Mouse (Mus musculus) liver, embryonic 14.5 days (tissue): ENCODE results near the gene Fbrsl1.

ENCODE experiments used
- CTCF ChIP-seq: IDR thresholded peaks from 2 replicates; pipeline ENCODE4 v1.5.1; 2016; ENCODE audit warnings: antibody characterized with exemption, low read depth, control low read depth
- EP300 ChIP-seq: IDR thresholded peaks from 2 replicates; pipeline ENCODE4 v1.6.1; 2016; ENCODE audit warnings: antibody characterized with exemption, low read depth

DNA sequence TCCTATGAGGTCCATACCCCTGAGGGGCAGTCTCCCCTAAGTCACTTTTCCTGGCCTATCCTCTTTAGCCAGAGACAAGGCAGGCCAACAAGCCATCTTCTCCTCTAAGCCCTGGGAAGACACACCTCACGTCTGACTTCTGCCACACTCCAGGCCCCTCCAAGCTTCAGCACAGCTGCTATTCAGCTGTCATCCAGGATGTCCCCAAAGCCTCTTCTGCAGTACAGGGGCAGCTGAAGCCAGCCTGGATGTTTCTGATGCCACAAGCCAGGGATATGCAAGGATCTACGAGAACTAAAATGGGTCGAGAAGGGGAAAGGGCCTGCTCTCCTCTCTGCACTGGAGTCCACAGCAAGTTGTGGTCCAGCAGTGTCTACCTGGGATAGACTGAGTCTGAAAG is 9.7 kb downstream of the Fbrsl1 start:
- TF ChIP-seq CTCF (no peak), EP300 (no peak)
